Mouse (Mus musculus) lung, postnatal 0 days (tissue): ENCODE measurements at regions not wholly inside any gene's neighbourhood (a gene's known extent, or its start where the extent isn't known, plus 50 kb on each side); places are given as distances from the start of the nearest gene placed in this dataset.

Source experiments
- ATAC-seq: fragments of 200-750 bp; cut with Nextera tagmentation; 2 replicates; pipeline ENCODE4 v1.8.0; 2017; ENCODE audit warnings: moderate library complexity
- DNase-seq: peaks from one replicate; pipeline ENCODE4 v3.0.0-alpha.2; 2016; ENCODE audit warnings: low spot score
- H3K27ac ChIP-seq: fragments of 300-500 bp; sonication (generic); 2 replicates; pipeline ENCODE4 v1.5.1; 2014; ENCODE audit warnings: antibody characterized with exemption, mild to moderate bottlenecking, low read length, mixed read lengths
- H3K27me3 ChIP-seq: fragments of 300-500 bp; sonication (generic); replicated peaks from 2 replicates; pipeline ENCODE4 v1.6.1; 2014; ENCODE audit warnings: low read length, mixed read lengths; ENCODE audit not compliant: insufficient read depth
- H3K36me3 ChIP-seq: fragments of 300-500 bp; sonication (generic); 2 replicates; pipeline ENCODE4 v1.6.1; 2014; ENCODE audit warnings: low read length, mixed read lengths; ENCODE audit not compliant: insufficient read depth
- H3K4me1 ChIP-seq: fragments of 300-500 bp; sonication (generic); 2 replicates; pipeline ENCODE4 v1.6.1; 2014; ENCODE audit warnings: antibody characterized with exemption, low read depth, low read length, mixed read lengths; ENCODE audit not compliant: insufficient read depth
- H3K4me2 ChIP-seq: fragments of 300-500 bp; sonication (generic); replicated peaks from 2 replicates; pipeline ENCODE4 v1.6.1; 2014; ENCODE audit warnings: low read depth, mild to moderate bottlenecking, low read length, moderate library complexity, mixed read lengths
- H3K4me3 ChIP-seq: fragments of 300-500 bp; sonication (generic); 2 replicates; pipeline ENCODE4 v1.5.1; 2014; ENCODE audit warnings: low read depth, low read length
- H3K9ac ChIP-seq: fragments of 300-500 bp; sonication (generic); replicated peaks from 2 replicates; pipeline ENCODE4 v1.6.1; 2014; ENCODE audit warnings: low read depth, mild to moderate bottlenecking
- H3K9me3 ChIP-seq: fragments of 300-500 bp; sonication (generic); 2 replicates; pipeline ENCODE4 v1.6.1; 2016; ENCODE audit warnings: low read length, mixed read lengths
- CTCF ChIP-seq: IDR thresholded peaks from 2 replicates; pipeline ENCODE4 v1.5.1; 2016; ENCODE audit warnings: antibody characterized with exemption, mild to moderate bottlenecking
- EP300 ChIP-seq: IDR thresholded peaks from 2 replicates; pipeline ENCODE4 v1.6.1; 2016; ENCODE audit warnings: antibody characterized with exemption, mild to moderate bottlenecking, control low read depth
- WGBS: fragments of 180-500 bp; shearing (Covaris S2); extraction: QIAGEN DNeasy Blood & Tissue Kit; methylation state at CpG from one replicate; pipeline ENCODE4 v1.1.7; 2014; 5-methylcytosine and 5-hydroxymethylcytosine counted together

DNA sequence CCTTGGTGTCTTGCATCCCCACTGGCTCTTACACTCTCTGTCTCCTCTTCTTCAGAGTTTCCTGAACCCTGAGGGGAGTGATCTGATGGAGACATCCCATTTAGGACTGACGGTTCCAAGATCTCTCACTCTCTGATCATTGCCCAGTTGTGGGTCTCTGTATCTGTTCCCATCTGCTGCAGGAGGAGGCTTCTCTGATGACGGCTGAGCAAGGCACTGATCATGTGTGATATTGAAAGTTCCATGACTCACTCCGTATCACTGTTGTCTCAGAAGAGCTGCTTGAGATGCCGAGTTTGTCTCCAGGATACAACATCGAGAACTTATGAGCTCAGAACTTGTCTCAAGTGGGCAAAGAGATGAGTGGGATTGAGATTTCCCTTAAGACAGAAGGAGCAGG is 178.7 kb upstream of the Cxcr4 start:
- Histone ChIP-seq H3K4me3 (no peak overlapping the region), H3K36me3 (no peaks in the 10 kb centered on the region), H3K27ac (no peak overlapping the region), H3K4me1 (no peaks in the 10 kb centered on the region), H3K9me3 (no peaks in the 10 kb centered on the region), H3K27me3 (no peaks in the 10 kb centered on the region), H3K9ac (no peak overlapping the region), H3K4me2 (no peak overlapping the region)
- no peak for DNase-seq
- 84% methylated on average over 5 of the region's 5 CpGs for WGBS
- no peak for TF ChIP-seq CTCF
- no peak for TF ChIP-seq EP300
- ATAC-seq = no peak

DNA sequence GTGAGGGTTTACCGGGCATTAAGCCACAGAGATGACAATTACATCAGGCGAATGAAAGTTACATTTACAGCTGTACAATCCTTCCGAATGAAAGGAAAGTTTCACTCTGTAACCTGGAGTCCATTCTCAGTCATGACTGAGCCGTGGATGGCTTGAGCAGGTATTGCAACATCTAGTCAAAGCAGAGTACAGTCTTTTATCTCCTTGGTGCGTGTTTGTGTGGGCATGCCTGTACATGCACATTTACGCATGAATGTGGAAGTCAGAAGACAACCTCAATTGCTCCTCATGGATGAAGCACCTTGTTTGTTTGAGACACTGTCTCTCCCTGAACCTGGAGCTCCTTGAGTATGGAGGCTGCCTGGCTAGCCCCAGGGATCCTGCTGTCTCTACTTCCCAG is 175.9 kb upstream of the Cxcr4 start:
- no peak overlapping the region for H3K4me3 ChIP-seq
- no peak overlapping the region for H3K9ac ChIP-seq
- TF ChIP-seq CTCF (no peak), EP300 (no peak)
- no peak for DNase-seq
- H3K9me3 ChIP-seq = no peaks in the 10 kb centered on the region
- H3K36me3 ChIP-seq = no peaks in the 10 kb centered on the region
- no peaks in the 10 kb centered on the region for H3K27me3 ChIP-seq
- 85% methylated on average over 6 of the region's 6 CpGs for WGBS
- no peak overlapping the region for H3K27ac ChIP-seq
- no peak overlapping the region for H3K4me2 ChIP-seq
- no peaks in the 10 kb centered on the region for H3K4me1 ChIP-seq
- ATAC-seq = no peak

DNA sequence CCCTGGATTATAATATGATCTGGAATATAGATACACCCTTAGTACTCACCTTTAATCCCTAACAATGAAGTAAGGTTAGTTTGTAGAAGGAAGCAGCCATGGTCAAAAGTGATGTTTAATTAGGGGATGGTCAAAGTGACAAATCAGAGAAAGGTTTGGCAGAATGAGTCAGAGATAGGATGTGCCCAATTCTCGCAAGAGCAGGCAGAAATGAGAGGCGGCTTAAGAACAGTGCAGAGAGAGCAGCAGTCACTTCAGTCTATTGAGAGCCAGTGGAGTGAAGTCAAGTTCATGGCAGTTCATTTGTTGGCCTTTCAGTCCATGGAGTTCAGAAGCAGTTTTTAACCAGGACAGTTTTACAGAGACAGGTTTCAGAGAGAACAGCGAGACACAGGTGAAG is 175.3 kb upstream of the Cxcr4 start:
- Histone ChIP-seq H3K9me3 (no peaks in the 10 kb centered on the region), H3K27me3 (no peaks in the 10 kb centered on the region), H3K36me3 (no peaks in the 10 kb centered on the region), H3K4me1 (no peaks in the 10 kb centered on the region), H3K4me3 (no peak overlapping the region), H3K4me2 (no peak overlapping the region), H3K9ac (no peak overlapping the region), H3K27ac (no peak overlapping the region)
- DNase-seq (no peak), ATAC-seq (no peak)
- WGBS = 89% methylated on average over 3 of the region's 3 CpGs
- no peak for TF ChIP-seq EP300
- TF ChIP-seq CTCF = no peak

DNA sequence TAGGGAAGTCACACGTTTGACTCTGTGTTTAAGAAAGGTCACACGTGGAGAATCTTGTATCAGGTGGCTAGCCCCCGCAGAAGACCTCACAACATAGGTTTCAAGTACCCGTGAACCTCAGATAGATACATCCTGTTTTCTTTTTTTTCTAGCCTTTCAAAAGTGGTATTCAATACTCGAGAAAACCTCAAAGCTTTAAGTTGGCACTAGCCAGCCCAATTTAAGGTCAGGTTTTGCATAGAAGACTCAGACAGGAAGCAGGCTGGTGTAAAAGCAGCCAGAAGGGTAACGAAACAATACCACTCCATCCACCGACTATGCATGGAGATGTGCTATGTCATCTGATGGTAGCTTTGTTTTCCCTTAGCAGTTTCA is 174.8 kb upstream of the Cxcr4 start:
- Histone ChIP-seq H3K4me1 (no peaks in the 10 kb centered on the region), H3K4me2 (no peak overlapping the region), H3K9me3 (no peaks in the 10 kb centered on the region), H3K9ac (no peak overlapping the region), H3K4me3 (no peak overlapping the region), H3K36me3 (no peaks in the 10 kb centered on the region), H3K27ac (no peak overlapping the region), H3K27me3 (no peaks in the 10 kb centered on the region)
- ATAC-seq (no peak), DNase-seq (no peak)
- no peak for TF ChIP-seq EP300
- TF ChIP-seq CTCF = no peak
- WGBS = 62% methylated on average over 7 of the region's 7 CpGs

DNA sequence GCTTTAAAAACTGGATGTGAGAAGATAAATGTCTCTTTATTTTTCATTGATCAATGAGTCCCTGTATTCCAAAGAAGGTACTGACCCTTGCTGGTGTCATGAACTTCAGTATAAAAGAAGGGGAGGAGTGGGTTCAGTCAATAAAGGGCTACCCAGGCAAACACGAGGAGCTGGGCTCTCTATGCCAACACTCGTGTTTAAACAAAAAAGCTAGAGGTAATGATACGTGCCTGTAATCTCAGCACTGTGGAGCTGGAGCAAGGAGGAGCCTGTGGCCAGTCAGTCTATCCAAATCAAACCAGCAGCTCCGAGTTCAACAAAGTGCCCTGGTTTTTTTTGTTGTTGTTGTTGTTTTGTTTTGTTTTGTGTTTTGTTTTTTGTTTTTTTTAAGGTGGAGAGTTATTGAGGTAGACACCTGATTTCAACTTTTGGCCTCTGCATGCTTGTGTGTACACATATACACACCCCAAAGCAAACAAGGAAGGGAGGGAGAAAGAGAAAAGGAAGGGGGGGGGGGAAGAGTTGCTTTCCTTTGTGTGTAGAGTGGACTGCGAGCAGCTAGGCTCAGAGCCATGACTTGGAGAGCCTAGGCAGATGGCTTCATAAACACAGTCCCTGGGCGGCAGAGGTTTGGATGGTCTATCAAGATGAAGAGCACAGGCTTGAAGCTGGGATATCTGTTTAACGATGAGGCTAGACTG is 174.2 kb upstream of the Cxcr4 start:
- 43% methylated on average over 7 of the region's 7 CpGs for WGBS
- no peak overlapping the region for H3K27ac ChIP-seq
- no peaks in the 10 kb centered on the region for H3K36me3 ChIP-seq
- ATAC-seq = no peak
- H3K9me3 ChIP-seq = no peaks in the 10 kb centered on the region
- H3K4me3 ChIP-seq = no peak overlapping the region
- TF ChIP-seq CTCF (no peak), EP300 (no peak)
- no peak for DNase-seq
- H3K4me2 ChIP-seq = no peak overlapping the region
- no peak overlapping the region for H3K9ac ChIP-seq
- H3K27me3 ChIP-seq = no peaks in the 10 kb centered on the region
- H3K4me1 ChIP-seq = no peaks in the 10 kb centered on the region

DNA sequence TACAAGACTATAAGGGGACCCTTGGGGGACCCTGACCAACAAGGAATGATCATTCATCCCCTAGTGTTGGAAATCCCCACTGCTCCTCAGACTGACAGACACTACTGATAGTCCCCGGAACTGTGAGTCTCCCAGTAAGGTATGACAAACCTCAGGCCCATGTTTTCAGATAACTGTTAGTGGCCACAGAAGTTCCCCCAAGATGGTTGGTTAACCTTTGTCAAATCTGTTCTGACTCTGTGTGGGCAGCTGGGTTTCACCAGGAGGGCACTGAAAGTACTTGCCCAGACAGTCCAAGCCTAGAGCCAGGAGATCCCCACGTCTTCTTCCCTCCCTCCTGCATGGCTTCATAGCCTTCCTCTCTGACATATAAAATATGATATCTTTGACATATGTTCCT is 173.5 kb upstream of the Cxcr4 start:
- no peak overlapping the region for H3K9ac ChIP-seq
- H3K4me2 ChIP-seq = no peak overlapping the region
- no peaks in the 10 kb centered on the region for H3K9me3 ChIP-seq
- no peaks in the 10 kb centered on the region for H3K4me1 ChIP-seq
- H3K27me3 ChIP-seq = no peaks in the 10 kb centered on the region
- no peak for DNase-seq
- no peak overlapping the region for H3K27ac ChIP-seq
- no peaks in the 10 kb centered on the region for H3K36me3 ChIP-seq
- 77% methylated on average over 2 of the region's 2 CpGs for WGBS
- ATAC-seq = no peak
- H3K4me3 ChIP-seq = no peak overlapping the region
- TF ChIP-seq EP300 (no peak), CTCF (no peak)

DNA sequence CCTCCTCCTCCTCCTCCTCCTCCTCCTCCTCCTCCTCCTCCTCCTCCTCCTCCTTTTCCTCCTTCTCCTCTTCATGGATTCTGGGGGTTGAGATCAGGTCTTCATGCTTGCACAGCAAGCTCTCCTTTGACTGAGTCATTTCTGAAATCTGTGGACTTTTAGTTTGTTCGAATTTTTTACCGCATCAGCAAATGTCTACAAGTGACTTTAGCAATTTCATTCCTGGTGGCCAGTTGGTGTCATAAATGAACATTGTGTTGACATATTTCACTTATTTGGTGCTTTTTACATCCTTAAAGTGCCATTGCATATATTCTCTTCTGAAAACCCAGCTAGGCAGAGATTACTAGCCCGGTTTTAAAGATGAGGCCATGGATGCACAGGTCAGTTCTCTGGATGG is 173.0 kb upstream of the Cxcr4 start:
- DNase-seq (no peak), ATAC-seq (no peak)
- Histone ChIP-seq H3K27ac (no peak overlapping the region), H3K4me3 (no peak overlapping the region), H3K9me3 (no peaks in the 10 kb centered on the region), H3K27me3 (no peaks in the 10 kb centered on the region), H3K4me2 (no peak overlapping the region), H3K4me1 (no peaks in the 10 kb centered on the region), H3K36me3 (no peaks in the 10 kb centered on the region), H3K9ac (no peak overlapping the region)
- TF ChIP-seq CTCF (no peak), EP300 (no peak)
- 81% methylated on average over 3 of the region's 3 CpGs for WGBS
